Mouse (Mus musculus) olfactory bulb, adult 2 months (tissue): Measurements from ENCODE around the gene Mink1.

Experiments used
- CTCF ChIP-seq: fragments of 200-500 bp; IDR thresholded peaks from 2 replicates; pipeline ENCODE4 v1.5.1; 2012; ENCODE audit warnings: low read depth, mild to moderate bottlenecking, low read length, moderate library complexity; ENCODE audit not compliant: insufficient read depth
- POLR2A ChIP-seq: fragments of 200-500 bp; IDR thresholded peaks from 2 replicates; pipeline ENCODE4 v1.6.1; 2012; ENCODE audit warnings: mild to moderate bottlenecking, low read depth, low read length, moderate library complexity; ENCODE audit not compliant: insufficient read depth

GRCm38 (mm10) chr11:70649185-70649734, 86.6 kb downstream of the Mink1 start:
- TF ChIP-seq CTCF (no peak), POLR2A (no peak)
